Mouse (Mus musculus) liver, embryonic 16.5 days (tissue): ENCODE data around the gene Efcab11. TPM values are rescaled to one million over a fixed set of nuclear protein-coding genes. Genes with fewer than 3 reads are reported as not detected.

Experiments
- ATAC-seq: fragments of 200-750 bp; cut with Nextera tagmentation; 2 replicates; pipeline ENCODE4 v1.8.0; 2017; ENCODE audit warnings: low read depth, mild to moderate bottlenecking, moderate number of reproducible peaks, moderate library complexity
- H3K27ac ChIP-seq: fragments of 300-500 bp; sonication (generic); 2 replicates; pipeline ENCODE4 v1.5.1; 2014; ENCODE audit warnings: mild to moderate bottlenecking, low read length
- H3K27me3 ChIP-seq: fragments of 300-500 bp; sonication (generic); 2 replicates; pipeline ENCODE4 v1.6.1; 2014; ENCODE audit warnings: low read depth, low read length, mixed read lengths; ENCODE audit not compliant: control insufficient read depth, insufficient read depth
- H3K36me3 ChIP-seq: fragments of 300-500 bp; sonication (generic); 2 replicates; pipeline ENCODE4 v1.6.1; 2014; ENCODE audit warnings: mild to moderate bottlenecking; ENCODE audit not compliant: control insufficient read depth, insufficient read depth
- H3K4me1 ChIP-seq: fragments of 300-500 bp; sonication (generic); 2 replicates; pipeline ENCODE4 v1.6.1; 2014; ENCODE audit warnings: low read depth, low read length, mixed read lengths; ENCODE audit not compliant: control insufficient read depth
- H3K4me2 ChIP-seq: fragments of 300-500 bp; sonication (generic); 2 replicates; pipeline ENCODE4 v1.6.1; 2014; ENCODE audit warnings: low read depth, low read length, mixed read lengths
- H3K4me3 ChIP-seq: fragments of 300-500 bp; sonication (generic); 2 replicates; pipeline ENCODE4 v1.5.1; 2014; ENCODE audit warnings: low read depth, mild to moderate bottlenecking, low read length
- H3K9ac ChIP-seq: fragments of 300-500 bp; sonication (generic); 2 replicates; pipeline ENCODE4 v1.6.1; 2014; ENCODE audit warnings: low read depth, low read length
- H3K9me3 ChIP-seq: fragments of 300-500 bp; sonication (generic); replicated peaks from 2 replicates; pipeline ENCODE4 v1.6.1; 2016; ENCODE audit warnings: low read length; ENCODE audit not compliant: control insufficient read depth
- WGBS: fragments of 180-500 bp; shearing (Covaris S2); extraction: QIAGEN DNeasy Blood & Tissue Kit; methylation state at CpG from one replicate; pipeline ENCODE4 v1.1.7; 2014; ENCODE audit not compliant: insufficient replicate concordance; 5-methylcytosine and 5-hydroxymethylcytosine counted together
- polyA plus RNA-seq: library from polyadenylated mRNA; unstranded; fragments of >200 nt; fragmentation: Nextera tagmentation; extraction: Ambion mirVana; gene quantifications from 2 replicates; pipeline ENCODE4 v1.2.1, GENCODE M21; 2015

Gene Efcab11
- polyA plus RNA-seq, 1 experiment from 2014 or later, result 5.0 TPM

GRCm38 (mm10) chr12:99700380-99700779, 183.9 kb downstream of the Efcab11 start:
- WGBS, result 37% methylated on average over 7 of the region's 7 CpGs
- no peaks in the 10 kb centered on the region for H3K9me3 ChIP-seq
- ATAC-seq, result no peak
- H3K9ac ChIP-seq, result no peak overlapping the region
- no peak overlapping the region for H3K4me3 ChIP-seq
- H3K27me3 ChIP-seq, result no peaks in the 10 kb centered on the region
- no peak overlapping the region for H3K4me2 ChIP-seq
- no peaks in the 10 kb centered on the region for H3K4me1 ChIP-seq
- no peaks in the 10 kb centered on the region for H3K36me3 ChIP-seq
- H3K27ac ChIP-seq, result no peak overlapping the region

DNA sequence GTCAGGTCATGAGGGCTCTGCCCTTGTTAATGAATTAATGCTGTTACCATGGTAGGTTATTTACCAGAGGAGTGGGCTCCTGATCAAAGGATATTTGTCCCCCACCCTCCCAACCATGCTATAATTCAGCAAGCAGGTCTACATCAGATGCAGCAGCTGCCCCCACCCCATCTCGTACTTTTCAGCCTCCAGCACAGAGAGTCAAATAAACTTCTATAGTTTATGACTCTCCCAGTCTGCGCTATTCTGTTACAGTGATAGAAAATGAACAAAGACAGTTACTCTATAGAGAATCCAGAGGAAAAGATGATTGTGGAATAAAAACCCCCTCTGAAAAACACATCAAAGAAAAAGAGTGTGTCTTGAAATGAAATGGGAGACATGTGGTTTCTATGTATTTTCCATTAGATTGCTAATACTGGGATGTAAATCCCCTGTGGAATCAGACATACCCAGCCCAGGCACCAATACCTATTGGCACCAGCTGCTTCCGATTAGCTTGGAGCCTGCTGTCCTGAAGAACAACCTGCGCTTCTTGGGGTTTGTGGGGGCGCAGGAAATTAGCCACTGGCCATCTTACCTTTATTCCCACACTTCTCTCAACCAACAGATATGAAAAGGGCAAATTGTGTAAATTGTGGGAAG, 184.7 kb downstream of the Efcab11 start:
- Histone ChIP-seq H3K9me3 (no peaks in the 10 kb centered on the region), H3K27ac (no peak overlapping the region), H3K9ac (no peak overlapping the region), H3K36me3 (no peaks in the 10 kb centered on the region), H3K4me3 (no peak overlapping the region), H3K27me3 (no peaks in the 10 kb centered on the region), H3K4me2 (no peak overlapping the region), H3K4me1 (no peaks in the 10 kb centered on the region)
- 69% methylated on average over 5 of the region's 5 CpGs for WGBS
- no peak for ATAC-seq

- Histone ChIP-seq H3K9me3 (no peaks in the 10 kb centered on the region), H3K27ac (no peak overlapping the region), H3K4me1 (no peaks in the 10 kb centered on the region), H3K4me2 (no peak overlapping the region), H3K9ac (no peak overlapping the region), H3K4me3 (no peak overlapping the region), H3K36me3 (no peaks in the 10 kb centered on the region), H3K27me3 (no peaks in the 10 kb centered on the region)
- no peak for ATAC-seq
- 75% methylated on average over 3 of the region's 3 CpGs for WGBS
Observed at GRCm38 (mm10) chr12:99694066-99694465, 190.2 kb downstream of the Efcab11 start.

DNA sequence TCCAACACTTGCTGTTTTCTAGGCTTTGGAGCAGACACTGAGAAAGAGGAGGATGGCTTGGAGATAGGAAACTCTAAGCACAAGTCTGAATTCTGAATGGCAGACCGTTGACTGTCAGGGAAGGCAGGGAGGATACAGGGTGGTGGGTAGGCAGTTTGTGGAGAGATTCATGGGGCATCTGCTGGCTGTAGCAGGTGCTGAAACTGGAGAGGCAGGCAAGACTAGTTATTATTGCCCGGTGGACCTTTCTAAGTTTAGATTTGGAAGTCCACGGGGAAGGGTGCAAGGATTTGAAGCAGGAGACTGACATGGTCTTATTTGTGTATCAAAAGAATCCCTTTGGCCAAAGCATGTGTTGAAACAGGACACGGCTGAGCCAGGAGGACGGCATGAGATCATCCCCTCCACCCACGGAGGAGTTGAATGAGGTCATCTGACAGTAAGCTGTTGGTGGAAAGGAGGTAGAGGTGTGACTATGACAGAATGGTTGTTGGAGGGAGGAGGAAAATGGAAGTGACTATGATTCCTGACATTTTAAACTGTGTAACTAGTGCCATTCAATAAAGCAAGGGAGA, 197.7 kb downstream of the Efcab11 start:
- no peak for ATAC-seq
- Histone ChIP-seq H3K4me1 (no peaks in the 10 kb centered on the region), H3K36me3 (no peaks in the 10 kb centered on the region), H3K4me3 (no peak overlapping the region), H3K27ac (no peak overlapping the region), H3K27me3 (no peaks in the 10 kb centered on the region), H3K9ac (no peak overlapping the region), H3K4me2 (no peak overlapping the region), H3K9me3 (no peaks in the 10 kb centered on the region)
- WGBS, result 51% methylated on average over 6 of the region's 6 CpGs

- Histone ChIP-seq H3K9me3 (no peaks in the 10 kb centered on the region), H3K4me3 (no peak overlapping the region), H3K4me2 (no peak overlapping the region), H3K4me1 (no peaks in the 10 kb centered on the region), H3K27me3 (no peaks in the 10 kb centered on the region), H3K27ac (no peak overlapping the region), H3K9ac (no peak overlapping the region), H3K36me3 (no peaks in the 10 kb centered on the region)
- WGBS, result 55% methylated on average over 11 of the region's 11 CpGs
- no peak for ATAC-seq
Observed at GRCm38 (mm10) chr12:99685451-99686100, 198.7 kb downstream of the Efcab11 start.

GRCm38 (mm10) chr12:99681681-99682080, 202.6 kb downstream of the Efcab11 start:
- H3K9ac ChIP-seq, result no peak overlapping the region
- no peak for ATAC-seq
- no peaks in the 10 kb centered on the region for H3K4me1 ChIP-seq
- H3K4me2 ChIP-seq, result no peak overlapping the region
- no peaks in the 10 kb centered on the region for H3K36me3 ChIP-seq
- H3K4me3 ChIP-seq, result no peak overlapping the region
- H3K9me3 ChIP-seq, result no peaks in the 10 kb centered on the region
- WGBS, result 42% methylated on average over 4 of the region's 4 CpGs
- H3K27me3 ChIP-seq, result no peaks in the 10 kb centered on the region
- H3K27ac ChIP-seq, result no peak overlapping the region

- H3K27ac ChIP-seq, result no peak overlapping the region
- no peak for ATAC-seq
- 64% methylated on average over 4 of the region's 4 CpGs for WGBS
Observed at GRCm38 (mm10) chr12:99671866-99672191, 212.4 kb downstream of the Efcab11 start.

GRCm38 (mm10) chr12:99671162-99671865, 212.9 kb downstream of the Efcab11 start:
- Histone ChIP-seq H3K27ac (no peak overlapping the region), H3K9ac (no peak overlapping the region), H3K4me1 (no peaks in the 10 kb centered on the region), H3K36me3 (no peaks in the 10 kb centered on the region), H3K4me3 (no peak overlapping the region), H3K27me3 (no peaks in the 10 kb centered on the region), H3K9me3 (no peaks in the 10 kb centered on the region), H3K4me2 (no peak overlapping the region)
- ATAC-seq, result no peak
- 74% methylated on average over 12 of the region's 12 CpGs for WGBS

More at GRCm38 (mm10) chr12:99671866-99672191, 212.4 kb downstream of the Efcab11 start:
- no peaks in the 10 kb centered on the region for H3K9me3 ChIP-seq
- no peak overlapping the region for H3K4me2 ChIP-seq
- no peaks in the 10 kb centered on the region for H3K4me1 ChIP-seq
- H3K27me3 ChIP-seq, result no peaks in the 10 kb centered on the region
- H3K36me3 ChIP-seq, result no peaks in the 10 kb centered on the region
- H3K4me3 ChIP-seq, result no peak overlapping the region
- H3K9ac ChIP-seq, result no peak overlapping the region

DNA sequence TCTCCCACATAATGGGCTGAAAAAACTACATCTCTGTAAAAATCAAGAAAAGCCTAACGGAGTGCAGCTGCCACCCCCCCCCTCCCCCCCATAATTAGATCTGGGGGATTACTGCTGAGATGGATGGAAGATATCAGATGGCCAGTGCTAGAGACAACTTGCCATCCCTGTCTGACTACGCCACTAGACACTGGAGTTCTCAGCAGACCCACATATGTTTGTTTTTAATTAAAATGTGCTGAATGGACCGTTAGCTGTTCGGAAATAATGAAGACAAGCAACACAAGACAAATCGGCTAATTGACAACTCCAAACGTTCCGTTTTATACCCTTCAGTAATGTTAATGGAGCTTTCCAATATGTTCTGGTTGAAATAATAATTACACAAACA, 213.5 kb downstream of the Efcab11 start:
- Histone ChIP-seq H3K4me2 (no peak overlapping the region), H3K36me3 (no peaks in the 10 kb centered on the region), H3K4me3 (no peak overlapping the region), H3K9ac (no peak overlapping the region), H3K27me3 (no peaks in the 10 kb centered on the region), H3K9me3 (no peaks in the 10 kb centered on the region), H3K4me1 (no peaks in the 10 kb centered on the region), H3K27ac (no peak overlapping the region)
- WGBS, result 70% methylated on average over 7 of the region's 7 CpGs
- ATAC-seq, result no peak
